In the genomic region with DNA sequence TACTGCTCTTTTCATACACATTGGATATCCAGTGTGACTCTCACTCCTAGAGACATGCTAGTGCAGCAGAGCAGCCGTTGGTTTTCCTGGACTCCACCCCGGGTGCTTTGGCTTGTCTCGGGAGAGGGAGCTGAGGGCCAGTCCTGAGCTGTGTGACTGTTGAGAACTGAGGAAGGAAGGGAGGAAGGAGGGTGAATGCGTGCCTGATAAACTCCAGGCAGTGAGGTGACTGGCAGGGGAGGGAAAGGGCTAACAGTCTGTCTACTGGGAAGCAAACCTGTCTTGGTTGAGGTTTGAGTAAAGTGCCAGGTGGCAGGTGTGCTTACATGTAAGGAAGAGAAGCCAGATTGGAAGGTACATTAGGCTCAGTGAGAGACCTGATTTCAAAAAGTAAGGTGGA, we compare ENCODE assay signal across 12 mouse cellular contexts.
"Had no signal": no experiment of that assay in that cellular context is flagged by ENCODE, and none has a peak within 500 bp of the region (broad histone marks: within the 10 kb centered on the region; RNA-seq: fewer than 3 reads in every experiment).

No protein-coding gene starts in this region.

- DNase-seq: retina, postnatal 1 day; right cerebral cortex, adult 18-20 months; right cerebral cortex, postnatal 14 days; right cerebral cortex, postnatal 25 days; right cerebral cortex, postnatal 4 days; spleen, adult 18-20 months; thymus, adult 18-20 months; thymus, adult 2 months; thymus, postnatal 14 days; thymus, postnatal 25 days; thymus, postnatal 36 days; thymus, postnatal 4 days had no signal
